ENCODE assay signal across 39 mouse cellular contexts in genomic region chr7:25339329-25339728, GRCm38 (mm10). TPM values are rescaled to one million over a fixed set of nuclear protein-coding genes. Genes with fewer than 3 reads are reported as not detected.
"Had no signal": no experiment of that assay in that cellular context is flagged by ENCODE, and none has a peak within 500 bp of the region (broad histone marks: within the 10 kb centered on the region; RNA-seq: fewer than 3 reads in every experiment).

No protein-coding gene starts in this region.

- DNase-seq: gastrocnemius, adult 2 months; gastrocnemius, postnatal 10 days; gastrocnemius, postnatal 36 days; heart, adult 11 months; heart, postnatal 4 days; kidney, adult 11 months; kidney, adult 2 months; kidney, adult 9 months; kidney, postnatal 14 days; kidney, postnatal 36 days; layer of hippocampus, adult 9-11 months; layer of hippocampus, postnatal 36 days; liver; liver, embryonic 13.5 days had no signal

- H3K4me3 ChIP-seq: gastrocnemius, adult 2 months; heart, adult 2 months; heart, embryonic 13.5 days; heart, embryonic 15.5 days; hindbrain, embryonic 10.5 days; kidney, embryonic 15.5 days; limb, embryonic 10.5 days; limb, embryonic 12.5 days; liver, embryonic 13.5 days; liver, embryonic 15.5 days had no signal

- H3K27me3 ChIP-seq: heart, embryonic 13.5 days; heart, embryonic 15.5 days; kidney, embryonic 15.5 days; limb, embryonic 12.5 days; liver, embryonic 13.5 days; liver, embryonic 15.5 days had no signal

- H3K27ac ChIP-seq: gastrocnemius, adult 2 months; heart, adult 2 months; heart, embryonic 13.5 days; heart, embryonic 15.5 days; hindbrain, embryonic 10.5 days; hindbrain, embryonic 14.5 days; kidney, embryonic 15.5 days; kidney, postnatal 0 days; limb, embryonic 10.5 days; limb, embryonic 12.5 days; liver, embryonic 13.5 days; liver, embryonic 15.5 days had no signal

- H3K9ac ChIP-seq: heart, embryonic 13.5 days; heart, embryonic 15.5 days; hindbrain, embryonic 14.5 days; kidney, embryonic 15.5 days; limb, embryonic 12.5 days; liver, embryonic 13.5 days; liver, embryonic 15.5 days had no signal

- H3K4me1 ChIP-seq: heart, embryonic 13.5 days; heart, embryonic 15.5 days; hindbrain, embryonic 10.5 days; kidney, embryonic 15.5 days; limb, embryonic 10.5 days; limb, embryonic 12.5 days; liver, embryonic 13.5 days; liver, embryonic 15.5 days had no signal

- H3K36me3 ChIP-seq: liver, embryonic 13.5 days; liver, embryonic 15.5 days had no signal

- H3K4me2 ChIP-seq: heart, embryonic 11.5 days; heart, embryonic 13.5 days; heart, embryonic 15.5 days; hindbrain, embryonic 14.5 days; kidney, embryonic 15.5 days; limb, embryonic 12.5 days; liver, embryonic 11.5 days; liver, embryonic 13.5 days; liver, embryonic 15.5 days had no signal

- ATAC-seq: hindbrain, embryonic 16.5 days; inflammation-experienced regulatory T-cells, adult 6 months had no signal

- H3K9me3 ChIP-seq: heart, embryonic 13.5 days; heart, embryonic 15.5 days; kidney, embryonic 15.5 days; liver, embryonic 13.5 days; liver, embryonic 15.5 days had no signal

RNA-seq across cellular contexts. Expression of gene Cnfn, which starts 30.2 kb away (rescaled TPM):
- total RNA-seq: gastrocnemius, adult 2 months; gastrocnemius, postnatal 10 days; gastrocnemius, postnatal 36 days; heart, adult 2 months; heart, postnatal 25 days; heart, postnatal 4 days; layer of hippocampus, adult 18-20 months; layer of hippocampus, postnatal 14 days; layer of hippocampus, postnatal 36 days; left cerebral cortex, adult 18-20 months; left cerebral cortex, adult 8-10 months; left cerebral cortex, postnatal 14 days; left cerebral cortex, postnatal 36 days had no signal
- polyA plus RNA-seq: frontal cortex, adult 2 months; gonadal fat pad, adult 2 months; heart, adult 2 months; heart, embryonic 11.5 days; heart, embryonic 13.5 days; heart, postnatal 0 days; hindbrain, embryonic 10.5 days; hindbrain, embryonic 14.5 days; inflammation-experienced regulatory T-cells, adult 6 months; kidney, adult 2 months; kidney, postnatal 0 days; large intestine, adult 2 months; limb, embryonic 10.5 days; limb, embryonic 12.5 days; liver, embryonic 11.5 days had no signal

RNA-seq across cellular contexts. Expression of gene Tmem145, which starts 33.4 kb away (rescaled TPM):
- total RNA-seq: gastrocnemius, adult 2 months; gastrocnemius, postnatal 10 days; gastrocnemius, postnatal 36 days; heart, adult 2 months; heart, postnatal 25 days; heart, postnatal 4 days had no signal
- polyA plus RNA-seq: gonadal fat pad, adult 2 months; heart, postnatal 0 days; inflammation-experienced regulatory T-cells, adult 6 months had no signal

RNA-seq across cellular contexts. Expression of gene Prr19, which starts 38.1 kb away (rescaled TPM):
- total RNA-seq: gastrocnemius, adult 2 months; gastrocnemius, postnatal 10 days; gastrocnemius, postnatal 36 days; heart, adult 2 months; heart, postnatal 25 days; heart, postnatal 4 days; layer of hippocampus, adult 18-20 months; layer of hippocampus, postnatal 14 days; layer of hippocampus, postnatal 36 days; left cerebral cortex, adult 18-20 months; left cerebral cortex, adult 8-10 months; left cerebral cortex, postnatal 36 days had no signal
- polyA plus RNA-seq: heart, adult 2 months; heart, postnatal 0 days; inflammation-experienced regulatory T-cells, adult 6 months; large intestine, adult 2 months; liver, embryonic 13.5 days had no signal
